Mouse (Mus musculus): Measurements from ENCODE around the gene Adgrd1. TPM values are rescaled to one million over a fixed set of nuclear protein-coding genes. Genes with fewer than 3 reads are reported as not detected.

Gene Adgrd1
- total RNA-seq (2021): 1 to 10 TPM; 7.1 to 8.5 TPM
- long read RNA-seq, experiment 1, partial matches to known transcripts: 2 of 3 reads
- long read RNA-seq, experiment 1, other reads (novel, unspliced or antisense): 1 of 3 reads
- long read RNA-seq, experiment 2, partial matches to known transcripts: 2 of 2 reads
- long read RNA-seq, experiment 2, other reads (novel, unspliced or antisense): 0 of 2 reads

DNA sequence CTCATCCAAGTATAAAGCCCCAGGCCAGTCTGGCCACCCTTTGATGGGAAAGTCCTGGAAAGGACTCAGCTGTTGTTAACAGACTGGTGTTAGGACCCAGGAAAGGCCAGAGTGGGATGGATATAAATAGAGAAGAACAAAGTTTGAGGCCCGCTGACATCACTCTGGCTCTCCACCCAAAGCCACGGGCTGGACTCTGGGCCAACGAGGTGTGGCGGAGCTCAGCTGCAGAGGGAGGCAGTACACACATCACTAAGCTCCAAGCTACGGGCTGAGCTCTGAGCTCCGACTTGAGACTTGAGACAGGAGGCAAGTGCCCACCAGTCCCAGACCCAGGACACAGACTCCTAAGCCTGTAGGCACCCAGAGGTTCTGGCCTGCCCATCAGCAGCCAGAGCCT is at the start of gene Adgrd1:
Gene Adgrd1 (plus strand): TSS at position 240 of the 400 bp plus-strand sequence.
- no peak for DNase-seq (ENCODE audit: low spot score in 2 of 2)

DNA sequence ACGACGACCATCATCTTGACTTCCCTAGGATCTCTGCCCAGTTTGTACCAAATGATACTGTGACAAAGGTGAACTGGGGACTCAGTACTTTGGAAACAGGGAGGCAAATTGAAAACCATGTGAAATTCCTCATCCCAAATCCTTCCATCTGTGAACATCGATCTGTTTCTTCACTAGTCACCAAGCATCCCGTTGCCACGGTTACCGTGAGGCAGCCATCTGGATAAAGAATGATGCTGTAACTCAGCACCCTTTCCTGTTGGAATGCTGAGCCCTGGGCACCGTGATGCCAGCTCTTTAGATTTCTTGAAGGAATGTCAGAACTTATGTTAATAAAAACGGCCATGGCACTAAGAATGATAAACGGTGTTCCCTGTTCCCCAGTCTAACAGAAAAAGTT is 47.2 kb upstream of the Adgrd1 start:
- DNase-seq (ENCODE audit: low spot score in 2 of 2): no peak

DNA sequence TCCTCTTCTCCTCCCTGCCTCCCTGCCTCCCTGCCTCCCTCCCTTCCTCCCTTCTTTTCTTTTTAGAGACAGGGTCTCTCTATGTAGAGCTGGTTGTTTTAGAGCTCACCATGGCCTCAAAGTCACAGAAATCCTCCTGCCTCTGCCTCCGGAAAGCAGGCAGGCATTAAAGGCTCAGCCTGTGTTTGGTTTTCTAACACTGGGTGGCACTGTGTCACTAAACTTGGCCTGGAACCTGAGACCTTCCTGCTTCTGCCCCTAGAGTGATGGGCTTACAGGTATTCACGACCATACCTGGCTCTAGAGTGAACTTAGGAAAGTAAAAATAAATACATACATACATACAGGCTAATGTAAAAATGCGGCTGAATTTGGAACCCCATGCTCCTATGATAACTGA is 44.6 kb upstream of the Adgrd1 start:
- no peak for DNase-seq (ENCODE audit: low spot score in 2 of 2)

DNA sequence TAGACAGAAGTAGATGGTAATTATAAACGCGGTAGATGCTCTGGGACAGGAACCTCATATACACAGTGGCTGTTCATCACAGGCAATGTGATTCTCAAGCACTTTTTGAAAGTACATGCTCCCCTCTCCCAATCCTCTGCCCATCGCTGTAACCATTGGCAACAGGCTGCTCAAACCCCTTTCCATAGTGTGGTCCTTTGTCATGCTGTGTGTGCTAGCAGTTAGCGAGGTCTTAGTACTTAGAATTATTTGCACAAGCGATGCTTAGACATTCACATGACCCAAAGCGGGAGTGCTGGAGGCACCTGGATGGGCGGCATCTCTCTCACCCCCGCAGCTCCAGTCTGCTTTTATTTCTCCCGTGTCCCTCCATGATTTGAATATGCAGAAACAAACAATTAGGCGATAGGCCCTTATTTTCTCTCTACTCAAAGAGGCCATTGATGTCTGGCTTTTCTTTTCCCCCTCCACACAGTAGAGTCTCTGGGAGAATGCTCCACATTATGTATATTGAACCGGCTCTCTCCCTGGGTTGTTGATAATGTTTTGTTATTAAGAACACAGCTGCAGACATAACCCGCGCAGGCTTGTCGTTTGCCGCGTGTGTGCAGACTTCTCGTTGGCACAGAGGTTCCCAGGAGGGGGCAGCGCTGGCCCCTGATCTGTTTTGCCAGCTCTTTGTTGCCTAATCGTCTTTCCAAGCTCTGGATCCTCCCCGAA is 43.8 kb upstream of the Adgrd1 start:
- no peak for DNase-seq (ENCODE audit: low spot score in 2 of 2)

DNA sequence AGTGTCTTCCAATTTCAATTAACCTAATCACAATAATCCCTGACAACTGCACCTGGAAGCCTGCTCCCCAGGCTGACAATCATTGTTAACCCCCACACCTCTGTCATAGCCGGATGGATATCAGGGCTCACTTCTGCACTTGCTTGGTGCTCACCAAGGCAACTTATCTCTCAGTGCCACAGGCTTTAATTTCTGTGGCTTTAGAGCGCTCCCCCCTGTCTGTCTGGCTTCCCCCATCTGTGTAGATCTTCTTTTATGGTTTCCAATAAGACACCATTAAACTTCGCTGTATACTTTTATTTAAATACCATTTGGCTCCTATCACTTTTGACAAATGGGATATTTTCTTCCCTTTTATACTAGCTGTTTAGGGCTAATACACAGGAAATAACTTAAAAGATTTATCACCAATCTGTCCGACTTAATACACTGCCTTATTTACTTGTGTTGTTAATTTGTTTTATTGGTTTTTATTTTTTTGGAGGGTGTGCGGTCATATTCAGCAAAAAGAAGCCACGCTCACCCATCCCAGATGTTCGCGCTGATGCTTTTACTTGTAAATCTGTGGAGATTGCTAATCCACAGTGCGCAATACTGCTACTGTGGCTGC is 41.8 kb upstream of the Adgrd1 start:
- DNase-seq (ENCODE audit: low spot score in 2 of 2): no peak

DNA sequence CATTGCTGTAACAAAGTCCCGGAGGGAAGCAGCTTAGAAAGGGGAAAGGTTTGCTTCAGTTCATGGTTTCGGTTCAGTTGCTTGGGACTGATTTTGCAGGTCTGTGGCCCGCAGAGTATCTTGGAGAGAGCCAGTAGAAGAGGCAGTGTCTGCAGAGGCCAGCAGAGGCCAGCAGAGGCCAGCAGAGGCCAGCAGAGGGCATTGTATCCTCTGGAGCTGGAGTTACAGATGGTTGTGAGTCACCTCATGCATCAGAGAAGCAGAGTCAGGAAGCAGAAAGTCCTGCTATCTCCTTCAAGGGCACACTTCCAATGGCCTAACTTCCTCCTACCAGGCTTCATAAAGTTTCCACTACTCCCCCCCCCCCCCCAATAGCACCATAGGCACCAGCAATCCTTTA is 37.4 kb upstream of the Adgrd1 start:
- DNase-seq (ENCODE audit: low spot score in 2 of 2): no peak

DNA sequence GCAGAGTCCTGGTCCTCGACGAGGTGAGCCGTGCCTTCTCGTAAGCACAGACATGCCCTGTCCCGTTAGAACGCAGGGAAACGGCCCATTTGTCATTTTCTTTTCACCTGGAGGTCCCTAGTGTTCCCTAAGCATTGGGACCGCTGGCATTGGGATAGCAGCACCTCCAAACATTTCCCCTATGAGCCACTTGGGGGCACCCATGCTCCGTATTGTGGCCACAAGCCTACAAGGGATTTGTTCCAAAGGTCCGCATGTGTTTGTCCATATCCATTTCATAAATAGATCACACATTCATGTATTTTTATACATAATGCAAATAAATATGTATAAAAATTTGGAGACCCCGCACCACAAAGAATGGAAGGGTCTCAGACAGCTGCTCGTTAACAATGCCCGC is 35.0 kb upstream of the Adgrd1 start:
- no peak for DNase-seq (ENCODE audit: low spot score in 2 of 2)

DNA sequence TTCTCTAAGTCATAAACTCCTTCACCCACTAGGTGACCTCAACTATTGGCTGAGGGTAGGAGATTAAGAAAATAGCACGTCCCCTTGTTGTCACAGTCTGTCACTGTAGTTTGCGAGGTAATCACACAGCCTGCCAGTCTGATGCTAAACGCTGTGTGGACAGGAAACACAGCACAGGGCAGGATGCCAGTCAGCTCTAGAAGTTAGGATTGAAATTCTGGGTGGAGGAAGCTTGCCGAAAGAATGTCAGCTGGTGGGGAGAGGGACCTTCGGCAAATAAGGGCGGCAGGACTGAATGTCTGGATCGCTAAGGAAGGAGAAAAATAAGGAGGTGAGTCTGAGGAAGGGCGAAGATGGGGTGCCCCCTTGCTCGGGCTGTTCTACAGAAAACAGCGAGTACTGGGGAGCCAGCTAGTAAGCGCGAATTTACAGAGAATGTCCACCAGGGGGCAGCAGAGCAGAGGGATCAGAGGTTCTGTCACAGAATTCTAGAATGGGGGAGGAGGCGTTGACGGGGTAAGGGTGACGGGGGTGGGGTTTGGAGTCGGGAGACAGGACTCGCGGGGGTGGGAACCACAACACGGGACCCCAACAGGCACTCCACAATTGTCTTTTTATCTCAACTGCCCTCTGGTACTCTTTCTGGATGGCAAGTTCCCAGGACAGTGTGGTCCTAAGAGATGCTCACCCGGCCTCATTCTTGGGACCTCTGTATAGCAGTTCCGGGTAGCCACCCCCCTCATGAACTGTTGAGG is 33.3 kb upstream of the Adgrd1 start:
- DNase-seq (ENCODE audit: low spot score in 2 of 2): peak; percentile 50 to 60

DNA sequence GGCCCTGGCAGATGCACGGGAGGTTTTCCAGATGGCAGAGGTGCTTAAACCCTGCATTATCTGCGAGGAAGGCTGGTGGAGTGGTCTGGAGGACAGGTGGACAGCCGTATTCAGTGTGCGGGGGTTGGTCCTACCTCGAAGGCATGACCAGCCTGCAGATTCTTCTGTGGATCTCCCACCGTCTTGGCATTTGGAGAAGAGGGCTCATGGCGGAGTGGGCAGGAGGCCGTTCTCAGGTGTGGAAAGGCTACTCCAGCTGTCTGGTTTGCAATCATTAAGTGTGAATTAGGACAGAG is 32.8 kb upstream of the Adgrd1 start:
- no peak for DNase-seq (ENCODE audit: low spot score in 2 of 2)

DNA sequence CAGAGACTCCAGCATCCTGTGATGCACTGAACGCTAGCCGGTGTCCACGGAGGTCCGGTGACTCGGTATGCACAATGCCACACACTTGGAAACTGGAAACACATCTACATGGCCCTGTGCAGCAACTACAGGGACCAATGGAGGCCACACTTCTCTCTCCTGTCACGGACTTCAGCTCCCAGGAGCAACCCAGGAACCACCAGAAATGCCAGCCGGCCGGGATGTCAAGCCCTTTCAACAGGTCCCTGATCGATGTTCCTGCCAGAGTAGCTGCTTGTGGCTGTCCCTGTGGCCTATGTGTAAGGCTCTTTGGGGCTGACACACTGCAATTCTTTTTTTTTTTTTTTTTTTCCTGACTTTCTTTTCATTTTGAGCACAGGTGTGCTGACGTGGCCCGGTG is 32.4 kb upstream of the Adgrd1 start:
- no peak for DNase-seq (ENCODE audit: low spot score in 2 of 2)

DNA sequence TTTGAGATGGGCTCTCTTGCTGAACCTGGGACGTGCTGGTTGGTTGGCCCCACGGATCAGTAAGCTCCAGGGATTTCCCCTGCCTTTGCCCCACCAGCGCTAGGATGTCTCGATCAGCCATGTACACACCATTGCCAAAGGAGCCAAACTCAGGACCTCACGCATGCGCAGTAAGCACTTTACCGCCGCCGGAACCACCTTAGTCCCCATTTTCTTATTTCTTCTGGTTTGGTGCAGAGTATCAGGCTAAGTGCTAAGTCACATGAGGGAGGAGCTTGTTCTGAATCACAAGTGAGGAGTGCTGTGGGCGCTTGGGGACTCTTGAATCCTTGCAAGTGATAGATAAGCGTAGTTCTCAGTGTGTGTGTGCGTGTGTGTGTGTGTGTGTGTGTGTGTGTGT is 31.2 kb upstream of the Adgrd1 start:
- DNase-seq (ENCODE audit: low spot score in 2 of 2): no peak

DNA sequence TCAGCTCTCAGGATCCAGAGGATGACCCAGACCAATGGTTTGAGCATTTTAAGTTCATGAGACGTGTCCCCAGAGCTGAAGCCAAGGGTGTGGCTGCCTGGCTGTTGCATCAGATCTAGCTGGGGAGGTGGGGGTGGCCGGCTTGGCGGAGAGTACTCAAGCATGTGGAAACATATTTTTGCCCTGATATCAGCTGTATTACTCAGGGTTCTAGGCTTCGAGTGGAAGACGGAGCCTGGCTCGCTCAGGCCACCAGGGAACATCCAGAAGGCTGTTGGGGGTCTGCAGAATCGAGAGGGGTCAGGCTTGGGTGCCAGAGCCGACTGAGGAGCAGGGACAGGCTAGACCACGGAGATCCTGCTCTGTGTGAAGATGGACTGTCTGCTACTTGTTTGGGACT is 30.6 kb upstream of the Adgrd1 start:
- DNase-seq (ENCODE audit: low spot score in 2 of 2): no peak

DNA sequence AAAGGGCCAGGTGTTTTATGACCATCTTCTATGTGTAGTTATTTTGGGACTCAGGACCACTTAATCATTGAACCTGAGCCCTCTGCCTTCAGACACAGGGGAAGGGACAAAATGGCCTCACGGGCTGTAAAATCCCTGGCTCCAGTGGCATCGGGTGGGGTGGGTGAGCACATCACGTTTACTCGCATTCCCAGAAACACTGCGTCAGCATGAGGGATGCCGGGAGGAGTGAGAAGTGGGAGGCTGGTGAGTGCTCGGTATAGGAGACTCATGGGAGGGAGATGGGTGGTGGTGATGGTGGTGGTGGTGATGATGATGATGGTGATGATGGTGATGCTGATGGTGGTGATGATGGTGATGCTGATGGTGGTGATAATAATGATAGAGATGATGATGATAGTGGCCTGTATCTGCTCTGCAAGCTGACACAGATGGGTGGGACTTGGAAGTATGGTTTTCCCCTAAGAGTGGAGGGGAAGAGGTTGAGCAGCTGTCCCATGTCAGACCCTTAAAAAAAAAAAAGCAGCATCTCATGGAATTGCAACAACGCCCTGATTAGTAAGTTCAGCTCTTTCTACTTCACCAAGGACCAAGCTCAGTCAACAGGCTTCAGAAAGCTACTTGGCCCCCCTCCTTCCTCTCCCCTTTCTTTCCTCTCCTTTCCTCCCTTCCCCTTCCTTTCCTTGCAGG is 29.9 kb upstream of the Adgrd1 start:
- DNase-seq (ENCODE audit: low spot score in 2 of 2): no peak

DNA sequence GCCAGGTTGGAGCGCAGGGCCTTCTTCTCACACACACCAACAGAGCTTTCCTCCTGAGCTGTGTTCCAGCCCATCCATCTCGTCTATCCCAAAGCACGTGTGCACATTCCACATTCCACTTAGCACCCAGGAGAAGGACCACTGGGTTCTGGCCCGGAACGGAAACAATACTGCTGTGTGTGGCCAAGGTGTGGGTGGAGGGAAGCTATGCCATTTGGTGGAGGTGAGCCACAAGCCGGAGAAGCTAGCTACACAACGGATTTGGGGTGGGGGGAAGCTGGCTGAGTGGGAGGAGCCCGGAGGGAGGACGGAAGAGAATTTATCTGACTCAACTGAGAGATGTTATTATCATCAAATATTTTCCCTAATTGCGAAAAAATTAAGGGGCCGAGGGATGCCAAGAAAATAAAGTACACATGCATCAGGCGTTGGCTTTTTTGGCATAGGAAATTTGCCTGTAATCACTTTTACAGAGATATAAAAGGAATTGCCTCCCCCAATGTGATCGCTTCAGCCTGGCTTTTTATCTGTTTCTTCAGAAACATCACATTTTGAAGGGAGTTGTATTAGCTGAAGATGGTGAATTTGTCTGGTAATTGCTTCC is 29.2 kb upstream of the Adgrd1 start:
- DNase-seq (ENCODE audit: low spot score in 2 of 2): no peak

DNA sequence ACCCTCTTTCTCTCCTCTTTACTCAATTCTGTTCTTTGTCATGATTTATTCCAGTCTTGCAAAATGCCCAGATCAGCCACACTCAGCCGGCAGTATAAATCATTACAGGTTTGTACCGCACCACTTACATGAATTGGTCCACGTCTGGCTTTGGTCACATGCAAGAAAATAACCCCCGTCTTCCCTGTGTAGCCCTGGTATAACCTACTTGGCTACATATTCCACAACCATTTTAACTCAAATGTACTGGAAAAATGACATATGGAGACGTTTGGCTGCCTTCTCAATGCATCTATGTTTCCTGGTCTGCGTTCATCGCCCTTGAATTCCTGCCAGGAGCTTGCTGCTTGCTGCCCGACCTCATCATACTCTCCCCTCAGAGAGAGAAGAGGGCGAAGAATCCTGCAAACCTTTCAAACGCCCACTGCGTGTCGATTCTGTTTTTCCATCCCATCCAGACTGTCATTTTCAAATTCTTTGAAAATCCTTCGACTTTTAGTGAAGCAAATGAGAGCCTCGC is 24.7 kb upstream of the Adgrd1 start:
- DNase-seq (ENCODE audit: low spot score in 2 of 2): no peak

DNA sequence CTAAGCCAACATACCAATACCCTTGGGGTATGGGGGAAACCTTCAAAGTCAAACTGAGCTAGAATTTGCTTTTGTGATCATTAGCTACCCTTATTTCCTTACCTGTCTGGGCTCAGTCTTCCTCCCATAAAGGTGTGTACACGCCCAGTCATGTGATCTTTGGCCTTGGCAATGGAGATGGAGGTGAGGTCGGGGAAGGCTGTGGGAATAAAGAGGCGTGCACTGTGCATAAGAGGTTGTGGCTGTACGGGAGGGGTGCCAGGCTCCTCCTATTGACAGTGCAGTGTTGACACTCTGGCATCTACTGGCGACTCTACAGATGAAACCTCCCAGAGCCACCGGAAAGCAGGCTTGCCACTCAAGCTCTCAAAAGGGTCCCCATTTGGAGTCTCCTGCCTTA is 23.1 kb upstream of the Adgrd1 start:
- DNase-seq (ENCODE audit: low spot score in 2 of 2): no peak

DNA sequence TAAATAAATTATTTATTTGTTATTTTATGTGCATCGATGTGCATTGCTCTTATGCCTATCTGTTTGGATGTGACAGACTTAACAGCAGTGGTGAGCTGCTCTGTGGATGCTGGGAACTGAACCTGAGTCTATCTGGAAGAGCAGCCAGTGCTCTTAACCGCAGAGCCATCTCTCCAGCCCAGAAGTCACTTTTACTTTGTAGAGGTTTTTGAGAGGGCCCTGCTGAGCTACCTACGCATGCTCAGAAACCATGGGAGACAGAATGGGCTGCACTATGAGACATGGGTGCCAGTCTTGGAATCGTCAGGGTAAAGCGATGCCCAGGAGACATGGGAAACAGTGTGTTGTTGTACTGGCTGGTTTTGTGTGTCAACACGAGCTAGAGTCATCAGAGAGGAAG is 20.5 kb upstream of the Adgrd1 start:
- no peak for DNase-seq (ENCODE audit: low spot score in 2 of 2)

DNA sequence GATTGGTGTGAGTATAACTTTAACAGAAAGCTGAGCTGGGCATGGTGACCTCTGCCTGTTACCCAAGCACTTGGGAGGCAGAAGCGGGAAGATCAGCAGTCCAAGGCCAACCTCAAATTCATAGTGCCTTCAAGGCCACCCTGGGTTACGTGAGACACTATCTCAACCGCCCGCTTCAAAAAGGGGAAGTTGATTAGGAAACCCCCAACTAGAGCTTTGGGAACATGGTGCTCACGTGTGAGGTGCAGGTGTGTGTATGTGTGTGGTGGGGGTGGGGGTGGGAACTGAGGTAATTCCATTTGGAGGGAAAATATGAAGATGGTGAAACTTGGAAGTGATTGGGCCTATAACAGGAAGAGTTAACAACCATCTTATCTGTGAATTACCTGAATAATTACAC is 19.3 kb upstream of the Adgrd1 start:
- no peak for DNase-seq (ENCODE audit: low spot score in 2 of 2)

DNA sequence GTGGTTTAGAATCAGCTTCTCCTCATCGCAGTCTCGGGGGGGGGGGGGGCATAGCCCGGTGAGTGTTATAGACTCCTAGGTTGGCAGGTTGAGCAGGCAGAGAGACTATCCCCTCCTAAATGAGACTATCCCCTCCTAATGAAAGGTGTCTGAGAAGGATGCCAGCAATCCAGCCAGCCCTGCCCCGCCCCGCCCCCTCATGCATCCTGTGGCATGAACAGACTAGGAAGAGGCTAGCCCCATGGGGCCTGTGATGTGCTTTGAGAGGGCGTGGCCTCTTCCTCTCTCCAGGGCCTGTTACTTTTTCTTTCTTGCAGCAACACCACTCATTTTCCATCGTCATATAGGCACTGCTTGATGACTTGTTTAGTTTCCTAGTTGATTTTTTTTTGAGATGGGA is 15.0 kb upstream of the Adgrd1 start:
- no peak for DNase-seq (ENCODE audit: low spot score in 2 of 2)

DNA sequence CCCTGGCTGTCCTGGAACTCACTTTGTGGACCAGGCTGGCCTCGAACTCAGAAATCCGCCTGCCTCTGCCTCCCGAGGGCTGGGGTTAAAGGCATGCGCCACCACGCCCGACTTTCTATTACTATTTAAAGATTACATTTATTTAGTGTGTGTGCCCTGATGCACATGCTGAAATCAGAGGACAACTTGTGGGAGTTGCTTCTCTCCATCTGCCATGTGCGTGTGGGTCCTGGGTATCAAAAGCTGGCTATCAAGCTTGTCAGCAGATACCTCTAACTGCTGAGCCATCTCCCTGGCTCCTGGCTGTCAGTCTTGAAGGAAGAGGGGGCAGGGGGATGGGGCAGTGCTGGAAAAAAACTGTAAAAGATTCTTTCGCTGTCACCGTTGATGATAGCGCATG is 11.4 kb upstream of the Adgrd1 start:
- no peak for DNase-seq (ENCODE audit: low spot score in 2 of 2)
